Mouse (Mus musculus) cerebellum, adult 2 months (tissue): ENCODE measurements around the gene Amotl1.
"Not testable (repeated sequence)": the region's sequence is repeated elsewhere in the genome, so short reads cannot be mapped to it uniquely, and the experiment has no call there.

ENCODE experiments used
- CTCF ChIP-seq: fragments of 200-500 bp; IDR thresholded peaks from 2 replicates; pipeline ENCODE4 v1.5.1; 2011; ENCODE audit warnings: low read depth, mild to moderate bottlenecking, control low read depth, low read length, moderate library complexity, borderline replicate concordance; ENCODE audit not compliant: insufficient read depth
- POLR2A ChIP-seq: fragments of 200-500 bp; IDR thresholded peaks from 2 replicates; pipeline ENCODE4 v1.6.1; 2011; ENCODE audit warnings: low read length, control low read depth, borderline replicate concordance; ENCODE audit not compliant: insufficient read depth

DNA sequence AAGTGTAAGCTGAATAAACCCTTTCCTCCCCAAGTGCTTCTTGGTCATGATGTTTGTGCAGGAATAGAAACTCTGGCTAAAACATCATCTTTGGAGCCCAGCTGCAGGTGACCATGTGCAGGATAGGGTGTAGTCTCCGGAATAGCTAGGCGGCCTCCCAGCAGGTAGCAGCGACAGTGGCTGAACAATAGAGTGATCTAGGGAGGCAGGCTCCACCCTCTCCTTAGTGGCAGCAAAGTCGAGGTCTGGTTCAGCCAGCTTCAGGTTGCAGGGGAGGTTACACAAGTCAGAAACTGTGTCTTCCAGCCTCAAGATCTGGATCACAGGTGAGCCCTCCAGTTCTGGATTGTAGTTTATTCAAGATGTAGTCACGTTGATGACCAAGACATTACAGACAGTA, 27.1 kb upstream of the Amotl1 start:
- not testable (repeated sequence) for TF ChIP-seq POLR2A, CTCF
